Mouse (Mus musculus): ENCODE measurements at regions not wholly inside any gene's neighbourhood (a gene's known extent, or its start where the extent isn't known, plus 50 kb on each side); places are given as distances from the start of the nearest gene placed in this dataset.

DNA sequence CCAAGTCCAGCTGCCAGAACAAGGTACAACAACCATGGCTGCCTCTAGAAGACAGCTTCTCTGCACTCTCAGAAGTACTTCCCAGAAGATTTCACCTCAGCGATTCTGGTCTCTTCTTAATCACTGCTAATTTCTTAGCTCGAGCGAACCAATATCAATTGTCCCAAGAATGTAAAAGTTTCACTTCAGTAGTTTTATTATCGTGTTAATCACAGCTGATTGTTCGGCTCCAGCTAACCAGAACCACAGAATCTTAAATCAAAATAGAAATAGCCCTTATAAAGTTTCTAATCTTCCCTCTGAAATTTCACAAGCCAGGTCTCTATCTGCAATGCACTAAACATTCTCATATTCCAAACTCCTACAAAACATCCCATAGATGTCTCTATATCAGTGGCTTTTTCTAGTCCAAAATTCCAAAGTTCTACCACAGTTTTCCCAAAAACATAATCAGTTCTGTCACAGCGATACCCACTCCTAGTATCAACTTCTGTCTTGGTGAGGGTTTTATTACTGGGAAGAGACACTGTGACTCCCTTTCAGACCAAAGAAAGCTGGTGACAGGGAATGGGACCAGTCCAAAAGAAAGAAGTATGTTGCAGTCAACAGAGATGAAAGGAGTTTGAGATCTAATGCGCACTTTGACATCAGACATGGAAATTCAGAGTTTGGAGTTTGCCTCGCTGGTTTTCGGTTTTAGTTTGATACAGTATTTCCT, 130.2 kb downstream of the Gm10283 start:
- no peak for DNase-seq

DNA sequence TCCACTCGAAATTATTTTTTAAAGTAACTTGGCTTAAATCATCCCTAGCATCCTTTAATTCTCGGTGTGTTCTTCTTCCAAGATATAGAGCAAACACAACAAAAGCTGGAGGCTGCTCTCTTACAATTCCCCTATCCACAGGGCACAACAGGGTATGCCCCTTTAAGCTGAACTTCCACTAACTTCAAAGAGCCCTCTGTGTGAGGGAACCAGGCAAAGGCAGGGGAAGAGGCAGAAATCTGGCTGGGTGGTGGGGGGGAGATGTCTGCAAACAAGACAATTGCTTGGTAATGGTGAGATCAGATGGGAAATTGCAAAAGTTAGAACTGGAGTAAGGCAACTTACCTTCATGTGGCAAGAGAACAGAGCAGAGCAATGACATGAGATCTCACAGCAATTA, 154.7 kb downstream of the Gm10283 start:
- no peak for DNase-seq

DNA sequence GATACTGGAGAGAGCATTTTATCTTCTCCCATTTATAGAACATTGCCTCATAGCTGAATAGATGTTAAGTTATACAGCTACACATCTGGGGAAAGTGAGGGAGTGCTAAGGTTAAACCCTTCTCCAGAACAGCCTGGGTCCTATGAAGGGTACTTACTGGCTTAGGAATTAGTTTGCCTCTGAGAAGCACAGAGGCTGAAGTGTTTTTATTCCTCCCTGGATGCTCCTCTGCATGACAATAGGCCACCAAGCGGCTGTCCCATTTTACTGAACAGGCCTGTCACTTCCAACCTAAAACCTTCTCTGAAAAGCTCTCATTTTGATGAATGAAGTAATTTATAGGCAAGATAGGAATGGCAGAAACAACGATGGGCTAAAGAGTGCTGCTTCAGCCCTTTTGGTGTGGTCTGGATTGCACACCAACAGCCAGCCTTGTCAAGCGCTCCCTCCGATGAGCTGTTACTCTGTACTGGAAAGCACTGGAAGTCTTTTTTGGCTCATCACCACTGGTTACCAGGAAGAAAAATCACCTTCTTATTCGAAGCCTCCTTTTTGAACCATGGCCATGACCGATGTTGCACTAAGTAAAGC, 157.1 kb downstream of the Gm10283 start:
- no peak for DNase-seq

DNA sequence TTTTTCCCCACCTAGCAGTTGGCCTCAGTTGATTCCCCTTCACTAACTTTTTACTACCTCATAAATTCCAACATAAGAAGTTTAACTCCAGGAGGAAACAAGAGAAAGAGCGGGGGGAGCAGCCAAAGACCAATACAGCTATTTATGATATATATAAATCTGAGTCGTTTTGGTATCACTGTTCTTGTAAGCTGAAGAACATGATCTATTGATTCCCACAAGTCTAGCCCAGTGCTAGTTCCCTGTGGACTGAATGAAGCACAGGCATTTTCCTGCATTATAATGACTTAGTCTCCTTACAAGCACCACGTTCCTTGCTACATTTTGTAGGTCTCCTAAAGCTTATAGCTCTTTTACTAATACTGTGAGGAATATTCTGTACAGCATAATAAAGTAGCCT, 187.5 kb downstream of the Gm10283 start:
- no peak for DNase-seq

DNA sequence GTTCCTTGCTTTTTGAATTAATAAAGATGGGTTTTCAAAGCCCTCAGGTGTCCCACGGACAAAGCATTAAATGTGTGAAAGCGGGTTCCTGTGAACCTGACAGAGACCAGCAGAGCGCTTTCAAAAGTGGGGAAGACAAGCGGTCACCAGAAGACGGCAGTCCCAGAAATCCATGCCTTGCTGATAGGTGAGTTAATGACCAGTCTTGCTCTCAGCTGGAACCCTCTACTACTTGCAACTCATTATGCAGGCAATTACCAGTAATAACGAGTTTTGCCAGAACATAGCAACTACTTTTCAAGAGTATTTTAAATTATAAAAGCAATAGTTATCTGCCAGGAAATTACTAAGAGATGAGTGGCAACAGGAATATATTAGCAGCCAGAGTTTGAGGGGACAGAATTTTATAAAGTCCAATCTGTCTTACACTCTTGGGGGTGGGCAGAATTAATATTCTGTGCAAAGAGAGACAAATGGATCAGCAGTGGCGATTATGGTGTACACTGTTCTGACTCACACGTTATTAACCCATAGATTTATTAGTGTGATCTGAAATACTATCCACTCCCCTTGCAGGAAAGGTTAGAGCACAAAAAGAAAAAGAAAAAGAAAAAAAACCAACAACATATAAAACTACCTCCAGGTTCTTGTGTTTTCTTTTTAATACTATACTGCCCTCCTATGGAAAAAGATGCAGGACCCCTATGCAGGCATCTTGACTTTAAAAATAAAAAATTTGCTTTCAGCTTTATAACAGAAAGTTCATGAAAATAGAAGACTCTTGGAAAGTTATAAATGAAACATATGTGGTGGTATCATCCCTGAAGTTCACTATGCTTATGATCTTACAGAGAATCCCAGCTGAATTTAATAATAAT, 188.8 kb downstream of the Gm10283 start:
- no peak for DNase-seq

DNA sequence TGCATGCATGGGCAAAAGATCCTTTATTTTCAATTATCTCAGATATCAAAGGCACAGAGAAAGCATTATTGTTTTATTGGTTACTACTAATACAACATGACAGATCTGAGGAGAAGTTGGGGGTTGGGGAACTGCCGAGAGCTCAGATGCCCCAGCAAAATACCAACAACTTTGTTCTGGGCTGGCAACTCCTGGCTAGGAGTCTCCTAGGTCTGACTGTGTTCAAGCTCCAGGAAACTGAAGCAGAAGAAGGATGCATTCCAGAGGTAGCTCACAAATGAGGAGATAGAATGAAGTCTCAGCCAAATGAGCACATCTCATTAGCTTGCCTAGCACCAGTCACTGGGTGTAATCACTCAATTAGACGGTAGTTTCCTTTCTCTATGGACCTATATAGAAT, 192.9 kb downstream of the Gm10283 start:
- no peak for DNase-seq

DNA sequence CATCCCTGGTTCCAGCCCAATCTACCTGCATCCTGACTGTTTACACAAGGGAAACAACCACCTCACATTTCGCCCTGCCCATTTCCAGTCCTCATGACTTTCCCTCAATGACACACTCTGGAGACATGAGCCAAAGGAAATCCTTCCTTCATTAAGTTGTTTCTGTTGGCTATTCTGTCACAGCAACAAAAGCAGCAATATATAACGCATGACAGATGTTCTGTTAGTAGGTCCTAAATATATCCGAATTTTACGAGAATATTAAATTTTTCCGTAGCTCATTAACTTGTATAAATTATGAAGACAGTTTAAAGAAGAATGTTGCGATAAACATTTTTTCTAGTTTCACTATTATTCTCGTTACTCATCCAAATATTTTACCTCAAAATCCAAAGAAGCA, 201.7 kb downstream of the Gm10283 start:
- peak; percentile 1 for DNase-seq

DNA sequence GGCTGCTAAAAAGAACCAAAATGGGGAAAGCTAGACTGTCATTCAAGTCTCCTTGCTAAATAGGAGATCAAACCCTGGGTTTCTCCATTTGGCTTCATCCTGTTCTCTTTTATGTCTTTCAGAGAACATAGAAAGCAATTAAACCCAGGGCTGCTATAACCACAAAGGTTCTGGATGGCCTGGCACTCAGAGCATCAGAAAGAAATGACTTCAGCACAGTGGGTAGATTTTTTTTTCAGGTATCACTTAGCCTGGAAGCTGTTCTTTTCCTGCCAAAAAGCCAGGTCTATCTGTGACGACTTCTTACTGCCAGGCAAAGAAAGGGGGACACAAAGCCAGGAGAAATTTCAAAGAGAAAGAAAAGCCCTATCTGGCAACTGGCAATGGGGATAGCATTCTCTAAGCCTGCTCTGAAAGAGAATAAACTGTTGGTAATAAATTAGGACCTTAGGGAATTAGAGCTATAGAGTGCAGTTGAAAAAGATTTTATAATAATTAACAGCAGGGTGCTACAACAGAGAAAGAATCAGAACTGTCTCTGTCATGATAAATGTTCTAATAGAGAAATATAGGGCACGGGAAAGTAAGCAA, 225.7 kb downstream of the Gm10283 start:
- no peak for DNase-seq

DNA sequence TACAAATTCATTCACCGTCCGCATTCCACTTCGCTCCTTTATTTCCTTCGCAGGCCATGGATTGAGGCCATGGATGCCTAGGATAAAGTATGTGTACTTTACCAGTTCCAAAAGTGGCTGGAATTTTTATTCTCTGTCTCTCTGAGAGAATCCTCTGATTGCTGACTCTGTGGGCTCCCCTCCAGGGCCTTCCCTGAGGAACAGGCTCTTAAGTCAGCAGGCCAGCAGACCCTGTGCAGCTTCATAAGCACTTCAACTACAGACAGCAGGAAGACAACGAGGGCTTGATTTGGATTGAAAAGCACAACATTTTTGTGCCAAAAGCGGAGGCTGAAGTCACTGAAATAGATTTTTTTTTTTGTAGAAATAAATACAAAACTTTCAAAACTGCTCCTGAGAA, 252.7 kb downstream of the Gm10283 start:
- no peak for DNase-seq

DNA sequence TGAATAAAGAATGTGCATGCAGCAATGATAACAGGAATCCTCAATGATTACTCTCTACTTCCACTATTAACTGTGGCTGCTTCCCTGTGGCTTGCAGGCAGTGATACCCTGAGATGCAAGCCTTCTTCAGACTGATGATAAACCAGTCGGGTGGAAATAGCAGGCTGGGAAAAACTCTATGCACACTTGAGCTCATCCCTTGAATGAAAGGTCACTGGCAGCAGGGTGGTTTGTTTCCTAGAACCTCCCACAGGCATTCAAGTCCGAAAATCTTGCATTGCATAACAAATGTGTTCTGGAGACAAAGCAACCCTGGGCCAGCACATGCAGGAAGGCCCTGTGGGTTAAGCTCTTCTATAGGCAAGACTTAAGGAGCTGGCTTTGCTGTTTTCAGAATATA, 253.3 kb downstream of the Gm10283 start:
- peak; percentile 6 for DNase-seq

DNA sequence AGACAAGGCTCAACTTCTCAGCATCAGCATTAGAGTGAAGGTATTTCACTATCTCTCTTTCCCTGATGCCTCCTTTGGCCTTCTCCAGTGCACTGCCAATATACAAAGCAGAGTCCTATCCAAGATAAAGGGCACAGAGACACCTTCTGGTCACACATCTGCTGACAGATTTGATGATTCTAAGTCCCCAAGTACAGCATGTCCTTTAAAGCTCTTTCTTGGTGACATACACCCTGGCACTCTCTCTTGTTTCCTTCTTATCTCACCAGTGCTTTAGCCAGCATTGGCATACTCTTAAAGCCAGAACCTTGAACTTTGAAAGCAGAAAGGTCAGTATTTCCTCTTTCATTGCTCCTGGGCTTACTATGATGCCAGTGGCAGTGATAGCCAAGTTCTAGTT, 255.4 kb downstream of the Gm10283 start:
- DNase-seq: no peak

DNA sequence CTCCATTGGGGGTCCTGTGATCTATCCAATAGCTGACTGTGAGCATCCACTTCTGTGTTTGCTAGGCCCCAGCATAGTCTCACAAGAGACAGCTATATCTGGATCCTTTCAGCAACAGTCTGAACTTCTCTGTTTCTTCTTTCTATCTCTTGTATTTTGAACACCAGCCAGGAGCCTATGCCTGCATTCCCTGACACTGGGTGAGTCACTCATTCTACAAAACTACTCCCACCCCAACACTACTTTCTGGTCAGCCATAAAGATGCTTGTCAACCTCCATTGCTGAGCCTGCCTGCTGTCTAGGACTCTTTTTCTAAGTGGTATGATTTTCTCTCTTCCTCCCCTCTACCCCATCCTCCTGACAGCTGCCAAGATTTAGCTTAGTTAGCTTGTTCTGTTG, 261.6 kb downstream of the Gm10283 start:
- DNase-seq: no peak

DNA sequence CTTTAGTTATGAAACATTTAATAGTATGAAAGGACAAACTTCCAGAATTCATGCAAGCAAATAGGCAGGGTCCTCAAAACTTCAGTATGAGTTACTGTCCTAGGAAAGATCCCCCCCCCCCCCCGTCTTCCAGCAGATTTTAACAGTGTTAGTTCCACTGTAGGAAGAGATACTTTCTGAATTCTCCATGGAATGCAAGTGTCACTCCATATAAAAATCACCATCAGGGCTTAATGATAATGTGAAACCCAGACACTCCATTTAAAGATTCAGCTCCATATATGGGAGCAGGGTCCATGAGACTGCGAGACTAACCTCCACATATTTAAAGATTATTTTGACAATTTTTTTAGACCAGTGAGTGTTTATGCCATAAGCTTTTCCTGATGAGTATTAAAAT, 282.1 kb downstream of the Gm10283 start:
- no peak for DNase-seq

DNA sequence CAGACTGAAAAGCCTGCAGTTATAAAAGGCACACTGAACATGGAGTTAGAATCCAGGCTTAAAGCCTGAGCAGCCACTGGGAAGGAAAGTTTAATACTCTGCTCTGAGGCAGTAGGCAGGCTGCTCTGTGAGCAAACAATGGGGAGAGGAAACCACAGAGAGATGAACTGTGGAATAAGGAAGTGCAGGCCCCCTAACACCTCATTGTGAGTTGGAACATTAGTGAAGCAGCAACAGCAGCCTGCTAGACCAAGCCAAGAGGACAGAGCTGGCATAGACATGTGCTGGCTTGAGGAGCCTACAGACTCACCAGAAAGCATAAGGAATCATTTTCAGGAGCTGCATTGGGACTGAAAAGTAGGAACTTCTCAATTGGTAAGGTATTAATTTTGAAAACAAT, 307.4 kb downstream of the Gm10283 start:
- no peak for DNase-seq

DNA sequence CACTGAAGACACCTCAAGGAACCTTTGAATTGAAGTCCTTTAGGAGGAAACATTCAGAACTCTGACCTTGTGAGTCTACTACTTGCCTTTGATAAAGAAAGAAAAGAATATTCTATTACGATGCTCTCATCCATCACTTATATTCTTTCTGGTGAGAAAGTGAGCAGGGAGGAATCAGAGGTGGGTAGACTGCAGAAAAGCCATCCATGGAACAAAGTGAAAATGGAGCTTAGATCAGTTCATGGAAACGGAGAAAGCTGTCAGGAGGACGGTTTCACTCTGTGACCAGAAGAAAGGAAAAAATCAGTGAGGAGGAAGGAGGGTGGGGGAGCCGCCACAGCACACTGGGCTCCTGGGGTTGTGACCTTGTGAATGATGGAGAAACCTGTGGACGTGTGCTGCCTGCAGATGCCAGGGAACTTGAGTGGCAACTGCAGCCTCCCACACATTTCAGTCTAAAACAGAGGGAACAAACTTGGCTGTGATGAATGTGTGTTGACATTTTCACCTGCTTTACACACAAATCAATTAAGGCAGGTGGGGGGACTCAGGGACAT, 335.2 kb downstream of the Gm10283 start:
- DNase-seq: no peak

Data from kidney, postnatal 14 days (tissue).